Mouse (Mus musculus): ENCODE data around the gene Gm10338. TPM values are rescaled to one million over a fixed set of nuclear protein-coding genes. Genes with fewer than 3 reads are reported as not detected.
"Not testable (repeated sequence)": the region's sequence is repeated elsewhere in the genome, so short reads cannot be mapped to it uniquely, and the experiment has no call there.

Gene Gm10338
- not detected in 2 replicates for polyA plus RNA-seq (2015; fragmentation: Nextera tagmentation; extraction: Ambion mirVana)

- not testable (repeated sequence) for H3K9me3 ChIP-seq (ENCODE audit: control insufficient read depth); H3K4me2 ChIP-seq (replicated peaks; ENCODE audit: low read depth); ATAC-seq; H3K27me3 ChIP-seq (replicated peaks; ENCODE audit: control insufficient read depth, insufficient read depth, low read length); H3K36me3 ChIP-seq (ENCODE audit: control insufficient read depth, insufficient read depth); H3K4me1 ChIP-seq (replicated peaks; ENCODE audit: control insufficient read depth, insufficient read depth, low read length); H3K27ac ChIP-seq (ENCODE audit: low read depth, low read length); H3K9ac ChIP-seq (ENCODE audit: low read depth, low read length); H3K4me3 ChIP-seq (ENCODE audit: low read depth, low read length)
- WGBS = no CpG with 5 or more reads among the region's 2 CpGs
Measured at GRCm38 (mm10) chr14:7595492-7595891, at the start of gene Gm10338. TSS of gene Gm10338 (minus strand) at chr14:7595592.

DNA sequence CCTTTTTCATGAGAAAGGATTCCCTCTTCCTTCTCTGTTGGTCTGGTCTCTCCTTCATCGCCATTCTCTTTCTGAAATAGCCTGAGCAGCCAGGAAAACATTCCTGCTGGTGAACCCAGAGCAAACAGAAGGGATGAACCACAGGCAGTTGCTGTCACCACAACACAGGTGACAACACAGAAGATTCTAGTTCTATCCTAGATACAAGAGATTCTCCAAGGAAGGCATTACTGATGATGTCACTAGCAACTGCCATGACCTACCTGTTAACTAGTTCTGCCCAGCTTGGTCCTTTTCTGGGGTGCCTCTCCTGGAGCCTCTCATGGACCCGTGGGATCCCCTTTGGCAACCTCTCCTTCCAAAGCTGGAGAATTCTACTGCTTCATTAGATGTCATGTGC is 48.5 kb upstream of the Gm10338 start, which contains the start of gene Gm10128:
Gene Gm10128 (minus strand): TSS at position 101 of the 400 bp plus-strand sequence.
- no CpG with 5 or more reads among the region's 2 CpGs for WGBS
- not testable (repeated sequence) for H3K9ac ChIP-seq (ENCODE audit: low read depth, low read length); H3K36me3 ChIP-seq (ENCODE audit: control insufficient read depth, insufficient read depth); H3K4me1 ChIP-seq (replicated peaks; ENCODE audit: control insufficient read depth, insufficient read depth, low read length); H3K4me2 ChIP-seq (replicated peaks; ENCODE audit: low read depth); H3K27me3 ChIP-seq (replicated peaks; ENCODE audit: control insufficient read depth, insufficient read depth, low read length); H3K4me3 ChIP-seq (ENCODE audit: low read depth, low read length); H3K27ac ChIP-seq (ENCODE audit: low read depth, low read length); H3K9me3 ChIP-seq (ENCODE audit: control insufficient read depth); ATAC-seq

DNA sequence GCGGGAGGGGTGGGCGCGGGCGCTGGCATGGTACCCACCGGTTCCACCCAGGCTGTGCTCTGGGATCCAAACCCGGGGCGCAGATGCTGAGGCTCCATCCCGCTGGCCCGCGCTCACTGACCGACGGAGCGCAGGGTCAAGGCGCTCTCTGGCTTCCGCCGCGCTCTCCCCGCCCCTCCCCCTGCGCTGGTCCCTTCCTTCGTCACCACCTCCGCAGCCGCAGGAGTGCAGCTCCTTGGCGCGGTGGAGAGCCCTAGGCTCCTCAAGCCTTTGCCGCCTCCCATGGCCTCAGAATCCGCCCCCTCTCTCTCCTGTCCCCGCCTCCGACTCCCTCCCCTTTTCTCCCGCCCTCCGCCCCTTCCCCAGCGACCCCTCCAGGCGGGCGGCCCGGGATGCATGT is 27.0 kb downstream of the Gm10338 start, which contains the start of gene Gm3558:
Gene Gm3558 (minus strand): TSS at position 185 of the 400 bp plus-strand sequence.
- peak within 1 kb of the TSS; percentile 67 for H3K4me2 ChIP-seq (replicated peaks; ENCODE audit: low read depth)

DNA sequence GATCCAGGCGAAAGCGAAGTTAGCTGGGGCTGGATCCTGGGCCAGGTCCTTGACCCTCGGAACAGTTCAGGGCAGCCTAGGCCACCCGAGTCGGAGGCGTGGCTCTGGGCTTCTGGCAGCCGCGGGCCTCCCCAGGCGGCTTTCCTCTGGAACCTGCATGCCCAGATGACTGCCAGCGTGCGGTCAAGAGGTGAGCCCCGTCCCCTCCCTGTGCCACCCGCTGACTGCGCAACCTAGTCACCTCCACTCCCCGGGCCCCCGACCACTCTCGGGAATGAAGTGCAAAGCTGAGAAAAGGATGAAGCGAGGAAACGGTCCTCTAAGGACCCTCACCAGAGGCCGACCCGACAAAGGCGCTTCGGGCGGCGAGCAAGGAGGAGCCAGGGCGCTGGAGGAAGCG is 27.5 kb downstream of the Gm10338 start:
- not testable (repeated sequence) for H3K36me3 ChIP-seq (ENCODE audit: control insufficient read depth, insufficient read depth); H3K4me3 ChIP-seq (ENCODE audit: low read depth, low read length); H3K9ac ChIP-seq (ENCODE audit: low read depth, low read length); H3K27me3 ChIP-seq (replicated peaks; ENCODE audit: control insufficient read depth, insufficient read depth, low read length); ATAC-seq; H3K9me3 ChIP-seq (ENCODE audit: control insufficient read depth); H3K4me1 ChIP-seq (replicated peaks; ENCODE audit: control insufficient read depth, insufficient read depth, low read length); H3K27ac ChIP-seq (ENCODE audit: low read depth, low read length)
- WGBS = under 1% methylated on average over 19 of the region's 27 CpGs
- H3K4me2 ChIP-seq (replicated peaks; ENCODE audit: low read depth) = peak overlapping the region; percentile 67

More for the DNA sequence above, 27.0 kb downstream of the Gm10338 start, which contains the start of gene Gm3558:
- H3K4me3 ChIP-seq (ENCODE audit: low read depth, low read length); H3K27me3 ChIP-seq (replicated peaks; ENCODE audit: control insufficient read depth, insufficient read depth, low read length); H3K9me3 ChIP-seq (ENCODE audit: control insufficient read depth); ATAC-seq; H3K36me3 ChIP-seq (ENCODE audit: control insufficient read depth, insufficient read depth); H3K27ac ChIP-seq (ENCODE audit: low read depth, low read length); H3K9ac ChIP-seq (ENCODE audit: low read depth, low read length); H3K4me1 ChIP-seq (replicated peaks; ENCODE audit: control insufficient read depth, insufficient read depth, low read length): not testable (repeated sequence)
- no CpG with 5 or more reads among the region's 34 CpGs for WGBS

GRCm38 (mm10) chr14:7567266-7567665 is 28.1 kb downstream of the Gm10338 start:
- not testable (repeated sequence) for H3K9ac ChIP-seq (ENCODE audit: low read depth, low read length); H3K27ac ChIP-seq (ENCODE audit: low read depth, low read length); H3K4me3 ChIP-seq (ENCODE audit: low read depth, low read length); ATAC-seq; H3K36me3 ChIP-seq (ENCODE audit: control insufficient read depth, insufficient read depth); H3K27me3 ChIP-seq (replicated peaks; ENCODE audit: control insufficient read depth, insufficient read depth, low read length); H3K4me2 ChIP-seq (replicated peaks; ENCODE audit: low read depth); H3K9me3 ChIP-seq (ENCODE audit: control insufficient read depth); H3K4me1 ChIP-seq (replicated peaks; ENCODE audit: control insufficient read depth, insufficient read depth, low read length)
- peak; percentile 27; the same call in 1 of the 2 replicates for TF ChIP-seq CTCF (IDR thresholded peaks at IDR 0.05; ENCODE audit: low read depth)
- 2% methylated on average over 6 of the region's 9 CpGs for WGBS

Other genes with a start within 250 kb of the Gm10338 start
- gene Gm8374, start 230.5 kb downstream of the Gm10338 start, polyA plus RNA-seq (2015; fragmentation: Nextera tagmentation; extraction: Ambion mirVana) = not detected in 2 replicates
- gene Gm3755, start 144.7 kb downstream of the Gm10338 start, polyA plus RNA-seq (2015; fragmentation: Nextera tagmentation; extraction: Ambion mirVana) = 0.14 TPM in 1 of 2 replicates, not detected in the other
- gene Gm3752, start 111.8 kb downstream of the Gm10338 start, polyA plus RNA-seq (2015; fragmentation: Nextera tagmentation; extraction: Ambion mirVana) = 0.08 TPM in 1 of 2 replicates, not detected in the other
- 0.13 and 0.27 TPM in 2 replicates for gene Gm3558, start 27.0 kb downstream of the Gm10338 start, polyA plus RNA-seq (2015; fragmentation: Nextera tagmentation; extraction: Ambion mirVana)
- not detected in 2 replicates for gene Gm10128, start 48.4 kb upstream of the Gm10338 start, polyA plus RNA-seq (2015; fragmentation: Nextera tagmentation; extraction: Ambion mirVana)
- not detected in 2 replicates for gene Gm26661, start 196.0 kb upstream of the Gm10338 start, polyA plus RNA-seq (2015; fragmentation: Nextera tagmentation; extraction: Ambion mirVana)
- gene Flnb, start 222.4 kb upstream of the Gm10338 start, polyA plus RNA-seq (2015; fragmentation: Nextera tagmentation; extraction: Ambion mirVana) = 7.0 and 7.2 TPM in 2 replicates

All from intestine, postnatal 0 days (tissue).